Mouse (Mus musculus) kidney, embryonic 14.5 days (tissue): Measurements from ENCODE around the gene Olfr1364. TPM values are rescaled to one million over a fixed set of nuclear protein-coding genes. Genes with fewer than 3 reads are reported as not detected.

ENCODE experiments used
- polyA plus RNA-seq: library from polyadenylated mRNA; unstranded; fragments of >200 nt; fragmentation: Nextera tagmentation; extraction: Ambion mirVana; gene quantifications from 2 replicates; pipeline ENCODE4 v1.2.1, GENCODE M21; 2014

Gene Olfr1364
- polyA plus RNA-seq, 1 experiment from 2014 or later: not detected

Other genes starting within 250 kb of the Olfr1364 start
- not detected in 2 replicates for gene Olfr1367, start 234.8 kb downstream of the Olfr1364 start, polyA plus RNA-seq
- gene Zscan12, start 218.9 kb downstream of the Olfr1364 start, polyA plus RNA-seq: 10.9 and 15.5 TPM in 2 replicates
- gene Zkscan3, start 179.0 kb downstream of the Olfr1364 start, polyA plus RNA-seq: 73.9 and 80.4 TPM in 2 replicates
- gene Pgbd1, start 140.7 kb downstream of the Olfr1364 start, polyA plus RNA-seq: 3.4 and 4.9 TPM in 2 replicates
- gene Zscan26, start 128.0 kb downstream of the Olfr1364 start, polyA plus RNA-seq: 23.5 and 27.6 TPM in 2 replicates
- 2.2 and 2.6 TPM in 2 replicates for gene Nkapl, start 113.2 kb downstream of the Olfr1364 start, polyA plus RNA-seq
- gene Zkscan4, start 102.9 kb downstream of the Olfr1364 start, polyA plus RNA-seq: 3.2 and 3.8 TPM in 2 replicates
- gene Gm10065, start 102.3 kb downstream of the Olfr1364 start, polyA plus RNA-seq: not detected in 2 replicates
- 0.23 and 0.34 TPM in 2 replicates for gene AK157302, start 86.5 kb downstream of the Olfr1364 start, polyA plus RNA-seq
- gene Gm11273, start 80.3 kb downstream of the Olfr1364 start, polyA plus RNA-seq: 4.7 and 7.2 TPM in 2 replicates
- 7.3 and 11.8 TPM in 2 replicates for gene Zkscan8, start 50.6 kb downstream of the Olfr1364 start, polyA plus RNA-seq
- gene Olfr1366, start 39.0 kb downstream of the Olfr1364 start, polyA plus RNA-seq: 0.18 and 0.20 TPM in 2 replicates
- gene Olfr1535, start 21.9 kb downstream of the Olfr1364 start, polyA plus RNA-seq: 0.05 TPM in 1 of 2 replicates, not detected in the other
- not detected in 2 replicates for gene Olfr1362, start 32.3 kb upstream of the Olfr1364 start, polyA plus RNA-seq
- 0.07 TPM in 1 of 2 replicates, not detected in the other for gene Olfr11, start 60.8 kb upstream of the Olfr1364 start, polyA plus RNA-seq
- not detected in 2 replicates for gene Olfr1361, start 81.6 kb upstream of the Olfr1364 start, polyA plus RNA-seq
- gene Olfr1360, start 95.6 kb upstream of the Olfr1364 start, polyA plus RNA-seq: not detected in 2 replicates
- not detected in 2 replicates for gene Olfr1359, start 116.4 kb upstream of the Olfr1364 start, polyA plus RNA-seq
- gene Hist1h2bl, start 134.4 kb upstream of the Olfr1364 start, polyA plus RNA-seq: 3.3 and 5.5 TPM in 2 replicates
- 28.1 and 88.2 TPM in 2 replicates for gene Hist1h2ai, start 134.7 kb upstream of the Olfr1364 start, polyA plus RNA-seq
- gene Hist1h3h, start 135.9 kb upstream of the Olfr1364 start, polyA plus RNA-seq: 11.7 and 35.9 TPM in 2 replicates
- 6.8 and 12.6 TPM in 2 replicates for gene Hist1h2bm, start 140.3 kb upstream of the Olfr1364 start, polyA plus RNA-seq
- gene Hist1h4j, start 153.3 kb upstream of the Olfr1364 start, polyA plus RNA-seq: 2.4 and 2.6 TPM in 2 replicates
- gene Hist1h4k, start 168.7 kb upstream of the Olfr1364 start, polyA plus RNA-seq: 2.9 and 7.8 TPM in 2 replicates
- gene Hist1h2ak, start 172.1 kb upstream of the Olfr1364 start, polyA plus RNA-seq: 18.5 and 21.7 TPM in 2 replicates
- gene Hist1h2bn, start 172.4 kb upstream of the Olfr1364 start, polyA plus RNA-seq: 2.0 and 11.0 TPM in 2 replicates
- 18.8 and 27.0 TPM in 2 replicates for gene Hist1h1b, start 198.9 kb upstream of the Olfr1364 start, polyA plus RNA-seq
- 212 and 289 TPM in 2 replicates for gene Hist1h3i, start 201.6 kb upstream of the Olfr1364 start, polyA plus RNA-seq
- gene Hist1h2an, start 205.5 kb upstream of the Olfr1364 start, polyA plus RNA-seq: 11.0 and 12.2 TPM in 2 replicates
- 1.9 and 4.3 TPM in 2 replicates for gene Hist1h2bp, start 205.7 kb upstream of the Olfr1364 start, polyA plus RNA-seq
- 25.4 and 40.2 TPM in 2 replicates for gene Hist1h2bq, start 228.4 kb upstream of the Olfr1364 start, polyA plus RNA-seq
- gene Hist1h2ao, start 228.7 kb upstream of the Olfr1364 start, polyA plus RNA-seq: 2.5 TPM in 1 of 2 replicates, not detected in the other
- gene Hist1h4m, start 230.0 kb upstream of the Olfr1364 start, polyA plus RNA-seq: not detected in 2 replicates